Comparison of ENCODE assay signal across 9 mouse cellular contexts in genomic region chr2:125122624-125123476, GRCm38 (mm10). TPM values are rescaled to one million over a fixed set of nuclear protein-coding genes. Genes with fewer than 3 reads are reported as not detected.
A peak's percentile ranks its signal among the peaks of the same experiment; 100 is the strongest.
DNase-seq lines count a peak whose midpoint lies in the region; ATAC-seq lines count a peak whose summit lies in the region.
"Had no signal": no experiment of that assay in that cellular context is flagged by ENCODE, and none has a peak within 500 bp of the region (broad histone marks: within the 10 kb centered on the region; RNA-seq: fewer than 3 reads in every experiment).

No protein-coding gene starts in this region.

- no peaks in the 10 kb centered on the region for H3K9me3 ChIP-seq in hindbrain, embryonic 11.5 days (ENCODE audit: control insufficient read depth, low read length)
- H3K9me3 ChIP-seq in lung, embryonic 15.5 days, result no peaks in the 10 kb centered on the region

- H3K27me3 ChIP-seq in hindbrain, embryonic 11.5 days (ENCODE audit: control insufficient read depth, insufficient read depth, low read length), result no peaks in the 10 kb centered on the region
- H3K27me3 ChIP-seq in lung, embryonic 15.5 days, result no peaks in the 10 kb centered on the region

- H3K27ac ChIP-seq in hindbrain, embryonic 11.5 days (ENCODE audit: low read depth, low read length), result peak overlapping the region; percentile 91
- peak overlapping the region; percentile 87 for H3K27ac ChIP-seq in lung, embryonic 15.5 days

- DNase-seq in Muller cell, postnatal 12 days (ENCODE audit: inconsistent ontology term), result peak; percentile 76
- peak; percentile 75 for DNase-seq in cerebellum, adult 9-10 months
- DNase-seq in hindbrain, embryonic 11.5 days (ENCODE audit: low spot score), result peak; percentile 69
- DNase-seq in layer of hippocampus, adult 9-11 months, result peak; percentile 40
- DNase-seq in testis, postnatal 14 days (ENCODE audit: low spot score), result peak; percentile 80

- peak overlapping the region; percentile 78 for H3K4me3 ChIP-seq in hindbrain, embryonic 11.5 days (ENCODE audit: low read depth, low read length)
- H3K4me3 ChIP-seq in lung, embryonic 15.5 days, result peak overlapping the region; percentile 84

- peak overlapping the region; percentile 97 for H3K9ac ChIP-seq in hindbrain, embryonic 11.5 days (ENCODE audit: low read depth, low read length)
- peak overlapping the region; percentile 85 for H3K9ac ChIP-seq in lung, embryonic 15.5 days

- no peaks in the 10 kb centered on the region; the same call in 1 of the 2 replicates for H3K4me1 ChIP-seq in hindbrain, embryonic 11.5 days (replicated peaks; ENCODE audit: control insufficient read depth, insufficient read depth, low read length)
- peaks cover 8% of the 10 kb centered on the region; the same call in 1 of the 2 replicates for H3K4me1 ChIP-seq in lung, embryonic 15.5 days

- no peaks in the 10 kb centered on the region for H3K36me3 ChIP-seq in hindbrain, embryonic 11.5 days (ENCODE audit: control insufficient read depth, insufficient read depth, low read length)
- no peaks in the 10 kb centered on the region for H3K36me3 ChIP-seq in lung, embryonic 15.5 days

- H3K4me2 ChIP-seq in hindbrain, embryonic 11.5 days (replicated peaks; ENCODE audit: low read depth, low read length), result peak overlapping the region; percentile 53
- peak overlapping the region; percentile 82 for H3K4me2 ChIP-seq in lung, embryonic 15.5 days

- ATAC-seq in frontal cortex, adult (ENCODE audit: low TSS enrichment), result peak; percentile 62
- peak; percentile 86 for ATAC-seq in hindbrain, embryonic 11.5 days (ENCODE audit: low FRiP score)
- peak; percentile 85 for ATAC-seq in lung, embryonic 15.5 days (ENCODE audit: borderline replicate concordance, extremely low read depth, low FRiP score, low TSS enrichment)
- ATAC-seq in neutrophil, adult 5-6 weeks (ENCODE audit: extremely low read depth, insufficient number of reproducible peaks, low FRiP score, poor library complexity, severe bottlenecking), result peak; percentile 17; the same call in 1 of the 2 replicates

- under 1% methylated on average over 23 of the region's 59 CpGs for WGBS in hindbrain, embryonic 11.5 days
- under 1% methylated on average over 58 of the region's 59 CpGs for WGBS in lung, embryonic 15.5 days

RNA-seq across cellular contexts. Expression of gene Myef2, which starts 0.6 kb away (rescaled TPM):
- polyA plus RNA-seq in hindbrain, embryonic 11.5 days (2014; fragmentation: Nextera tagmentation; extraction: Ambion mirVana), result 261 and 265 TPM in 2 replicates
- polyA plus RNA-seq in lung, embryonic 15.5 days (2015; fragmentation: Nextera tagmentation; extraction: Ambion mirVana), result 91.9 and 97.6 TPM in 2 replicates
- 37.9 and 39.4 TPM in 2 replicates for total RNA-seq in neutrophil, adult 5-6 weeks (2017)

RNA-seq across cellular contexts. Expression of gene Ctxn2, which starts 13.6 kb away (rescaled TPM):
- not detected in 2 replicates for polyA plus RNA-seq in hindbrain, embryonic 11.5 days (2014; fragmentation: Nextera tagmentation; extraction: Ambion mirVana)
- 0.21 TPM in 1 of 2 replicates, not detected in the other for polyA plus RNA-seq in lung, embryonic 15.5 days (2015; fragmentation: Nextera tagmentation; extraction: Ambion mirVana)
- total RNA-seq in neutrophil, adult 5-6 weeks (2017), result not detected in 2 replicates
- total RNA-seq: gastrocnemius, adult 8-10 months had no signal

RNA-seq across cellular contexts. Expression of gene Slc12a1, which starts 29.5 kb away (rescaled TPM):
- not detected in 2 replicates for polyA plus RNA-seq in hindbrain, embryonic 11.5 days (2014; fragmentation: Nextera tagmentation; extraction: Ambion mirVana)
- not detected in 2 replicates for polyA plus RNA-seq in lung, embryonic 15.5 days (2015; fragmentation: Nextera tagmentation; extraction: Ambion mirVana)
- not detected in 2 replicates for total RNA-seq in neutrophil, adult 5-6 weeks (2017)
- total RNA-seq: gastrocnemius, adult 8-10 months had no signal

RNA-seq across cellular contexts. Expression of gene Slc24a5, which starts 54.9 kb away (rescaled TPM):
- 5.6 TPM in 2 replicates for polyA plus RNA-seq in hindbrain, embryonic 11.5 days (2014; fragmentation: Nextera tagmentation; extraction: Ambion mirVana)
- 1.7 and 3.4 TPM in 2 replicates for polyA plus RNA-seq in lung, embryonic 15.5 days (2015; fragmentation: Nextera tagmentation; extraction: Ambion mirVana)
- total RNA-seq in neutrophil, adult 5-6 weeks (2017), result 0.58 and 0.61 TPM in 2 replicates
- total RNA-seq: gastrocnemius, adult 8-10 months had no signal

Comparison
In these comparisons a context has a peak if more than half of its experiments do, and no peak if none do; other contexts are left out.
1. Peak in every context shown above with its lines: DNase-seq, ATAC-seq, H3K4me3 ChIP-seq and H3K27ac ChIP-seq.
2. ATAC-seq: peak in every context shown above with its lines; median percentile 86 in hindbrain, embryonic 11.5 days; 85 in lung, embryonic 15.5 days; 62 in frontal cortex, adult; 17 in neutrophil, adult 5-6 weeks.